Mouse (Mus musculus) layer of hippocampus, postnatal 25 days (tissue): Measurements from ENCODE around the gene Exph5. TPM values are rescaled to one million over a fixed set of nuclear protein-coding genes. Genes with fewer than 3 reads are reported as not detected.

Source experiments
- DNase-seq, 2 experiments: peaks; one replicate each; pipeline ENCODE4 v3.0.0; 2022; ENCODE audit warnings: mixed read lengths in 2 of 2, low spot score in 1 of 2; ENCODE audit errors: extremely low spot score in 1 of 2
- total RNA-seq, 2 experiments: library from RNA; stranded (reverse); gene quantifications; 2 replicates each; pipeline ENCODE4 v1.2.3; 2021

The Exph5 gene
- total RNA-seq, 2 experiments from 2014 or later: 3.3 to 3.8 TPM

- DNase-seq: no peak
These were observed 11.5 kb downstream of the Exph5 start for GRCm38 (mm10) chr9:53312981-53313380.

- no peak for DNase-seq
These were observed 19.6 kb downstream of the Exph5 start for GRCm38 (mm10) chr9:53320894-53321650.

GRCm38 (mm10) chr9:53321683-53322082, 20.2 kb downstream of the Exph5 start:
- DNase-seq: no peak

- DNase-seq: no peak
These were observed 22.2 kb downstream of the Exph5 start for GRCm38 (mm10) chr9:53323419-53324251.

GRCm38 (mm10) chr9:53325363-53326090, 24.1 kb downstream of the Exph5 start:
- no peak for DNase-seq

- DNase-seq: no peak
These were observed 26.7 kb downstream of the Exph5 start for GRCm38 (mm10) chr9:53328203-53328602.

GRCm38 (mm10) chr9:53329301-53330206, 28.1 kb downstream of the Exph5 start:
- no peak for DNase-seq

GRCm38 (mm10) chr9:53330247-53330646, 28.8 kb downstream of the Exph5 start:
- no peak for DNase-seq

GRCm38 (mm10) chr9:53333436-53333835, 32.0 kb downstream of the Exph5 start:
- DNase-seq: no peak

GRCm38 (mm10) chr9:53335131-53335530, 33.7 kb downstream of the Exph5 start:
- DNase-seq: no peak

GRCm38 (mm10) chr9:53339603-53340002, 38.1 kb downstream of the Exph5 start:
- no peak for DNase-seq

GRCm38 (mm10) chr9:53340328-53340916, 39.0 kb downstream of the Exph5 start:
- DNase-seq: no peak

GRCm38 (mm10) chr9:53340969-53341368, 39.5 kb downstream of the Exph5 start:
- DNase-seq: no peak

GRCm38 (mm10) chr9:53341981-53342380, 40.5 kb downstream of the Exph5 start:
- DNase-seq: no peak

- no peak for DNase-seq
These were observed 43.4 kb downstream of the Exph5 start for GRCm38 (mm10) chr9:53344646-53345432.

GRCm38 (mm10) chr9:53345728-53346127, 44.3 kb downstream of the Exph5 start:
- no peak for DNase-seq

GRCm38 (mm10) chr9:53346402-53346801, 44.9 kb downstream of the Exph5 start:
- no peak for DNase-seq

GRCm38 (mm10) chr9:53349211-53349610, 47.7 kb downstream of the Exph5 start:
- DNase-seq: no peak

- no peak for DNase-seq
These were observed 48.9 kb downstream of the Exph5 start for GRCm38 (mm10) chr9:53350331-53350730.
